Mouse (Mus musculus) CH12.LX (cell line): Measurements from ENCODE around the gene Gngt2.

Experiments used
- CTCF ChIP-seq, 2 experiments: IDR thresholded peaks in 1 of 2; conservative IDR thresholded peaks in 1 of 2; 2 replicates each; pipeline ENCODE4 v1.5.1; 2011 to 2012; ENCODE audit warnings: low read depth in 2 of 2, low read length in 2 of 2, improper control_type of control experiment in 1 of 2, inconsistent platforms in 1 of 2, mild to moderate bottlenecking in 1 of 2, moderate library complexity in 1 of 2
- EP300 ChIP-seq: IDR thresholded peaks from 2 replicates; pipeline ENCODE4 v1.6.1; 2011; ENCODE audit warnings: low read length, improper control_type of control experiment
- MAZ ChIP-seq: IDR thresholded peaks from 2 replicates; pipeline ENCODE4 v1.6.1; 2012; ENCODE audit warnings: low read depth, mild to moderate bottlenecking, inconsistent platforms, low read length, improper control_type of control experiment, moderate library complexity
- NRF1 ChIP-seq: IDR thresholded peaks from 2 replicates; pipeline ENCODE4 v1.6.1; 2014; ENCODE audit warnings: low read depth, mild to moderate bottlenecking, inconsistent platforms, low read length, improper control_type of control experiment, moderate library complexity
- POLR2A ChIP-seq: IDR thresholded peaks from 2 replicates; pipeline ENCODE4 v1.6.1; 2011; ENCODE audit warnings: low read depth, mild to moderate bottlenecking, improper control_type of control experiment, low read length
- SMC3 ChIP-seq: IDR thresholded peaks from 2 replicates; pipeline ENCODE4 v1.6.1; 2011; ENCODE audit warnings: low read depth, low read length, improper control_type of control experiment
- UBTF ChIP-seq: IDR thresholded peaks from 2 replicates; pipeline ENCODE4 v1.6.1; 2012; ENCODE audit warnings: low read depth, mild to moderate bottlenecking, inconsistent platforms, low read length, improper control_type of control experiment, moderate library complexity

DNA sequence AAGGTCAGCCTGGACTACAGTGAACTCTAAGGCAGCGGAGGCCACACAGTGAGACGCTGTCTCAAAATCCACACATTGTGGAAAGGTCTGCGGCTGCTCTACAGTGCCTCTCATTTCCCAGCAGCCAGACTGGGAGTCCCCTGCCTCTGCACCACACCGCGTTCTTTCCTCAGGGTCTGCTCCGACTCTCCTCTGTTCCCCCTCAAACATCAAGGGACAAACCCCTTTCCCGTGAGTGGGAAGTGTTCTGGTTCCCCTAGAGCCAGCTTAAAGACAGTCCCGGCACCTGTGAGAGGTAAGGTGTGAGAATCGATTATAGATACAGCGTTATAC, 4.4 kb downstream of the Gngt2 start:
- TF ChIP-seq SMC3 (no peak), EP300 (no peak), CTCF (conservative IDR thresholded peaks at IDR 0.05 in 1 of 2, IDR thresholded peaks at IDR 0.05 in 1 of 2; ENCODE audit: low read depth in 2 of 2, low read length in 2 of 2) (no peak), UBTF (no peak), POLR2A (no peak), MAZ (no peak), NRF1 (0 out of 2 replicates have a peak, but pooled peaks have one; percentile 8)
